Mouse (Mus musculus): Measurements from ENCODE around the gene Plpp3.

Plpp3 gene

DNA sequence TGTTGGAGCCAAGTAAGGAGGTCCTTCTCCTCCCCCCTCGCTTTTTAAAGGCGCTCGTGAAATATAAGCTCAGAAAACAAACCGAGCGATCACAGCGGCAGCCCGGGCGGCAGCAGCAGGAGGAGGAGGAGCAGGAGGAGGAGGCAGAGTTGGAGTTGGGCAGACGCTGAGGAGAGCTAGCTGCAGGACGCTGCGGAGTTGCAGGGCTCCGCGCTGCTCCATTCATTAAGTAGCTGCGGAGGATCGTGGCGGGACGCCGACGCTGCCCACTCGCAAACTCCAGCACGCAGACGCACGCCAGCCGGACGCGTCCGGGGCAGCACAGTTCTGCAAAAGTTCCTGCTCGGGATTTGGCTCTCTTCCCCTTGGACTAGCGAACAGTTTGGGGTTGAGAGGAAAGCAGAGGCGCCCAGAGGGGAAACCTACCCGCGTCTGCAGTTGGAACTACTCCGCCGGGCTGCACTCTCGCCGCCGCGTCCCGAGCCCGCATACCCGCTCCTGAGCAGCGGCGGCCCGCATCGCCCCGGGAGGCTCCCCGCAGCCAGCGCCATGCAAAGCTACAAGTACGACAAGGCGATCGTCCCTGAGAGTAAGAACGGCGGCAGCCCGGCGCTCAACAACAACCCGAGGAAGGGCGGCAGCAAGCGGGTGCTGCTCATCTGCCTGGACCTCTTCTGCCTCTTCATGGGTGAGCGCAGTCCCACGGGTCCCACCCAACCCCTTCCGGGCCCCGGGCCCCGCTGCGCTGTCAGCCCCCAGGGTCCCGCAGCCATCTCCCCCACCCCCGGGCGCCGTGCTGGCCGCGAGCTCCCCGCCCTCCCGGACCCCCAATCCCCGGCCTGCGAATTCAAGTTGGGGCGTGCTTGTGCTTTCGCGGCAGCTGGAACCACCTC lies at the start of gene Plpp3:
TSS of gene Plpp3 (plus strand) at position 72 of the 893 bp plus-strand sequence.
- peak; percentile 52 for DNase-seq

DNA sequence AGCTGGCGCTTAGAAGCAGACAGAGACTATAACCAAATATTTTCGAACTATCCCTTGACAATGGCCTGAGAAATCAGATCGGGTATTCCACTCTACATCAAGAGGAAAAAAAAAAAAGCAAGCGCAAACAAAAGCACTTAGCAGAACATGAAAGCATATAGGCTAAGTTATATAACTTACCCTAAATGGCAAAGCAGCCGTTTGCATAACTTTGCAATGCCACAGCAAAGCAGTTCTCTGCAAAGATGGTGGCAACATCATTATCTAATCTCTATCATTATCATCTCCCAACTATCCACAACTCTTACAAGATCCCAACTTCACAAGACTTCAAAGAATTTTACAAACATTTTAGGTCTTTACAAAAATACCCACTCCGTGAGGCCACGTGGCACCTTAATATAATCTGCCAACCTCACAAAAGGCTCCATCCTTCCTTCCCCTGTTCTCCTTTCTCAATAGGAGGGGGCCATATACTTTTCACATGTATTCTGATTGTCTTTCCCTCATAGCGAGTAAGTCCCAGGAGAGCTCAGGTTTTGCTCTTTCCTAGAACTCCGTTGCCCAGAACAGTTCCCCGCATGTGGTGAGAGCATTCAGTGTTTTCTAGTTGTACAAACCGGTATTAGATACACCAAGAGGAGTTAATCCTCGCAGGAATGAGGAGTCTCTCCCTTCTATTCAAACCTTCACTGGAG lies 49.1 kb upstream of the Plpp3 start:
- DNase-seq = no peak

DNA sequence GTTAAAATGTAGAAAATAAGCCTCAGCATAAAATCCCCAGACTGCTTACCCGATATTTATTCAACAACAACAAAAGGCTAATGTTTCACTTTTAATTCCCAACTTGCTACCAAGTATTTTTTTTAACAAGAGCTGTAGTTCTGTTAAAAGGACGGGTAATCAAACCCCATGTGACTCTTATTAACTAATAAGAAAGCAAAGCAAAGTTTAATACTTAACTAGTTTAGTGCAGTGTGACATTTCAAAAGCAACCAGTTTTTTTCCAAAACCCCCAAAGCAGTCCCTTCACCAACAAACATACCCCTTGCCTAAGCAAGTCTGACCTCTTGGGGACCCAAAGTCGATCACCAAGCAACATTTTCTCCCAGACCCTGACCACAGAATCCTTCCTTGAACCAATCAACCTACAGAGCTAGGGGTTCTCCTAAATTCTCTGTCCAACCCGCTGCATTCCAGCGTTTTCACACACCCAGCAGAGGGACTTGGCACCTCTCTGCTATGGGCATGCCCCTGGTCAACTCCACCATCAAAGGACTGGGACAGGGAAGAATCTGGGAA lies 48.4 kb upstream of the Plpp3 start:
- DNase-seq = no peak

DNA sequence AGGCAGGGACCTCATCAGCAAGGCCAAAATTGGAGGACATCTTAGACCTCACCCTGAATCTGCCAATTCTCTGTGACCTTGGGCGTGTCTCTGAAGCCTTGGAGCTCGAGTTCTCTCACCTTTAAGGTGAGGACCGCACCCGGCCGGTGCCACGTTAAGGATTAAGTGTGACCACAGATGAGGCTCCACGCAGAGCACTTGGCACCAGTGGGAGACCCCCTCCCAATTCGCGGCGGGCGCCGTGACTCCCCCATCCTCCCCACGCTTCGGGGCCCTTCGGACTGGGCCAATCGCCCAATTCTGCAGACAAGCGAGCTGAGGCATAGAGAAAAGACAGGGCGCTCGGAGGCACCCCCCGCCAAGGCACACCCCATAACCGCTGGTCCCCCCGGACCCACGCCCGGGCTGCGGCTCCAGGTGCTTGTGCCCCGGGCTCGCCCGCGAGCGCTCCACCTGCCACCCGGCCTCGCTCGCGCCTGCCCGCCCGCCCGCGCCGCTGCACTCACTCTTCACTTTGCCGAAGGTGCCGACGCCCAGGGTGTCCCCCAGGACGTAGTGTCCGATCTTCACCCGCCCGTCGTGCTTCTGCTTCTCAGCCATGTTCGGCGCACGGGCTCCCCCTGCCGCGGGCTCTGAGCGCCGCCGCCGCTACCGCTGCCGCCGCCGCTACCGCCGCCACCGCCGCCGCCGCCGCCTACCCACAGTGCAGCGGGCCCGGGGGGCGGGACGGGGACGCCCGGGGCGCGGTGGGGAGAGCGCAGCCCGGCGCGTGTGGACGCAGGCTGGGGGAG lies 47.8 kb upstream of the Plpp3 start, which contains the start of gene Prkaa2:
TSS of gene Prkaa2 (minus strand) at position 692 of the 791 bp plus-strand sequence.
- DNase-seq = peak; percentile 67

DNA sequence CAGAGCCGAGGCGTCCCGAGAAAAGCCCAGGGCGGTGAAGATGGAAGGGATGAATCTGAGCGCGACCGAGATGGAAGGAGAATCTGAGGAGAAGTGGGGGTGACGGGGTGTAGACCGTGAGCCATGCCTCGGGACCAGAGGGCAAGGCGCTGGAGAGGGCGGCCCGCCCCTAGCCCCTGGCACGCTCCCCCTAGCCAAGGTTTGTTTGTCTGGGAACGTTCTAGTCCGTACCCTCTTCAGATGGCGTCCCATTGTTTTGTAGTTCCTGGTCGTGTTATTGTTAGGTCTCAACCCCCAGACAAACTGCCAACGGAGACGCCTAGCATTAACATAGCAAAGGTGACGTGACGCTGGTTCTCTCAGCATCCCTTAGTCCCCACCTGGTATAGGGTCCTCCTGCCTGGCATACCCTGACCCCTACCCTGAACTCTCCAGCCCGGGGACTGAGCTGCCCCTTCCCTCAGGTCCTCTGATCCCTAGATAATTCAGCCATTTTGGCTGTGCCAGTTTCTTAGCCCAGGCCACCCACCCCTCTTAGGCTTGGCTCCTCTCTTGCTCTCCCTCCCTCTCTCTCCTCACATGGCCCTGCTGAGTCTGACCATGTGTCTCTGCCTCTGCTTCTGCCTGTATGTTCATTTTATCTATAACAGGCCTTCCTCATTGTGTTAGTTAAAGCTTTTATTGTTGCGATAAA lies 47.0 kb upstream of the Plpp3 start:
- DNase-seq = no peak

DNA sequence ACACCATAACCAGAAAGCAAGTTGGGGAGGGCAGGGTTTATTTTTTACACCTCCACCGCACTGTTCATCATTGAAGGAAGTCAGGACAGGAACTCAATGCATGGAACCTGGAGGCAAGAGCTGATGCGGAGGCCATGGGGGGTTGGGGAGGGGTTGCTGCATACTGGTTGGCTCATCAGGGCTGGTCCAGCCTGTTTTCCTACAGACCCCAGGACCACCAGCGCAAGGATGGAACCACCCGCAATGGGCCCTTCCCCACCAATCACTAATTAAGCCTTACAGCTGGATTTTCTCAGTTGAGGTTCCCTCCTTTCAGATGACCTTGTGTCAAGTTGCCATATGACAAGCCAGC lies 46.5 kb upstream of the Plpp3 start:
- DNase-seq = no peak

DNA sequence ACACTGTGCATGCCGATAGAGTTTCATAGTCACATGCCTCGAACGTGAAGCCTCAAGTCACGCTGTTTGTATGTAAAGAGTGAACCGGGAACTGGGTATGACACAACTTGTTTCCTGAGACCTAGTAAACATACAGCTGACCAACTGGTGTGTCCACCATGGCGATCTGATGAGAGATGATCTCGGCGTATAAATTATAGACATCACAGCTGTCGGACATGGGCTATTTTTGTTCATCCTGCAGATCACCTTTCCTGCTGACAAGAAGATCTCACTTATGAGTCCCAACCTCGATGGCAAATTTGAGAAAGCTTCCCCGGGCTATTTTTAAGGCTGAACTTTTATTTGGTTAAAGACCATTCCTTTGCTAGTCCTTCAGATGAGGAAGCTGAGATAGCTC lies 45.4 kb upstream of the Plpp3 start:
- no peak for DNase-seq

DNA sequence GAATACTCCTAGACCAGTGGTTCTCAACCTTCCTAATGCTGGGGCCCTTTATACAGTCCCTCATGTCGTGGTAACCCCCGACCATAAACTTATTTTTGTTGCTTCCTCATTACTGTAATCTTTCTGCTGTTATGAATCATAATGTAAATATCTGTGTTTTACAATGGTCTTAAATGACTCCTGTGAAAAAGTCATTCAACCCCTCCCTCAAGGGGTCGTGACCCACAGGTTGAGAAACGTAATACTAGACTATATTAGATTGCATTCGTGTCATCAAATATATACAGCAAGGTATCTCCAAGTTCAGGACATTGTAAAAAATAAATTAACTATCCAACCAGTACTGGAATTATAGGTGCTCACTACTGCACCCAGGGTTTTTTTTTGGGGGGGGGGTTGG lies 44.1 kb upstream of the Plpp3 start:
- DNase-seq = no peak

DNA sequence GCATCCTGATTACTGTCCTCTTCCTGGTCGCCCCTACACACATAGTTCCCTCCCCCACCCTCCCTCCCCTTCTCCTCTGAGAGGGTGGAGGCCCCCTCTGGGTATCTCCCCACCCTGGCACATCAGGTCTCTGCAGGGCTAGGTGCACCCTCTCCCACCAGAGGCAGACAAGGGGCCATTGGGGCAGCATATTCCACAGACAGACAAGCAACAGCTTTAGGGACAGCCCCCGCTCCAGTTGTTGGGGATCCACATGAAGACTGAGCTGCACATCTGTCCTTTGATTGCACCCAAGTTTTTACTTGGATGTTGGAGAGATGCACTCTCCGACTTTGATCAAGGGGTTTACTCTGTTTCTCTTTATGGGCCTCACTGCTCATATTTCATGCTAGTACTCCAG lies 43.7 kb upstream of the Plpp3 start:
- no peak for DNase-seq

DNA sequence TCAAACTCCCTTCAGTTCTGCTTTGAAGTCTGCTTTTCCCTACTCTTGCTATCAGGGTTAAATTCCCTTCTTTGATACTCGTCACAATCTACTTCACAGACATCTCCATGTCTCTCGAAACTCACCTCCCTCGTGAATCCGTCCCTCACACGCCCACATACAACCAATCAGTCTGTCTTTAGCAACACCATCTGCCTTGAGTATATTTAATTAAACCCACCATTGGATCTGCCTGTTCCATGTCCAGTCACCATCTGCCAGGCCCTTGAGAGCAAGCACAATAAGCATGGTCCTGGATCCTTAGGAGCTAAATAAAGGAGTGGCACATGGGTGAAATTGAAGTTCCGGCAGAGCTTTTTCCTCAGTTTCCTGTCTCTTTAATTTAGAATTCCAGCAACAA lies 36.1 kb upstream of the Plpp3 start:
- DNase-seq = no peak

DNA sequence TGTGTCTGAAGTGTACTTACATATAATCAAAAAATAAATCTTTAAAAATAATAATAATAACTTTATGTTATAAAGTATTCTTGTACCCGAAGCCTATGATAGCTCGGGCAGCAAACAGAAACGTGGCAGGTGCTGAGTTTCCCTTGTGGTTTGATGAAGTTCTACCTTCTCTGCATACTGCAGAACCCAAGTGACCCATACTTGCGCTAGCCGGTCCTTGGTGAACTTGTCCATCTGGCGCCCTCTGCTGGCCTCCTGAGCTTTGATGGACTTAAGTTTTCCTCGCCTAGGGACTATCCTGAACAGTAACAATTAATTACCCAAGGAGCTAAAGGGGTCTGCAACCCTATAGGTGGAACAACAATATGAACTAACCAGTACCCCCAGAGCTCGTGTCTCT lies 34.7 kb upstream of the Plpp3 start:
- DNase-seq = peak; percentile 33

DNA sequence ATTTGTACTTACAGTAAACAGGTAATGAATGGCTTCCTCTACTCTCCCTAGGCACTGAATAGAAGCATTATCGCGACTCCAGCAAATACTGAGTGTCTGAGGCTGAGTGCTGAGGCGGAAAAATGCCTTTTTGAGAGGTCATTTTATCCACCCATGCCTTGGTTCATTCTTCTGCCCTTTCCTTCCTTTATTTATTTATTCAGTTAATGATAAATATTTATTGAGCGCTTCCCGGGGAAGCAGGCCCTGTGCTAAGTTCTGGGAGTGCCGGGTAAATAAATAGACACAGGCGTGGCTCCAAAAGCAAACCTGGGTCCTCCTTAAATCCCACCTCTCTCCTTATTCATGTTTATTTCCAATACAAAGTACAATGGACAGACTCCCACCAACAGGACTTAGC lies 27.9 kb upstream of the Plpp3 start:
- DNase-seq = no peak

DNA sequence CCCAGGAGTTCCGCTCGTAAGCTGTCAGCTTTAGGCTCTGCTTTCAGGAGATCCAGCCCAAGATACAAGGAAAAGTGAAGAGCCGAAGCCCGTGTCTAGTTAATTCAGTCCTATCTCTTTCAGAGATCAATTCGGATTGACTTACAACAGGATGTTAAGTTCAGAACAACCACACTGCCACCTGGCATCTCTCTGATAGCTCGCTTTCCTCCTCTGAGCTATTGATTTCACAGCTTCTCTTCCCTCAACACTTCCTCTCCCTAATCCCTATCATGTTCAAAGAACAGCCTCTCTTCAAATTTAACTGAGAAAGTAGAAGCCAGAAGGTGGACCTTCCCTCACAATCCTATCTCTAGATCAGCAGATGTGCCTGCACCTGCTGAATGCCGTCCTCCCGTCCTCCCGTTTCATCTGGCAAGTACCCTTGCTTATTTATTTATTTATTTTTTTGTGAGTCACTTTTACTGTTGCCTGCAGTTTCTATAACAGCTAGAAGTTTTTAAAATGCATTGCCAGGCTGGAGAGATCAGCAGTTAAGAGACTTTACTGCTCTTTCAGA lies 25.3 kb upstream of the Plpp3 start:
- DNase-seq = peak; percentile 40

DNA sequence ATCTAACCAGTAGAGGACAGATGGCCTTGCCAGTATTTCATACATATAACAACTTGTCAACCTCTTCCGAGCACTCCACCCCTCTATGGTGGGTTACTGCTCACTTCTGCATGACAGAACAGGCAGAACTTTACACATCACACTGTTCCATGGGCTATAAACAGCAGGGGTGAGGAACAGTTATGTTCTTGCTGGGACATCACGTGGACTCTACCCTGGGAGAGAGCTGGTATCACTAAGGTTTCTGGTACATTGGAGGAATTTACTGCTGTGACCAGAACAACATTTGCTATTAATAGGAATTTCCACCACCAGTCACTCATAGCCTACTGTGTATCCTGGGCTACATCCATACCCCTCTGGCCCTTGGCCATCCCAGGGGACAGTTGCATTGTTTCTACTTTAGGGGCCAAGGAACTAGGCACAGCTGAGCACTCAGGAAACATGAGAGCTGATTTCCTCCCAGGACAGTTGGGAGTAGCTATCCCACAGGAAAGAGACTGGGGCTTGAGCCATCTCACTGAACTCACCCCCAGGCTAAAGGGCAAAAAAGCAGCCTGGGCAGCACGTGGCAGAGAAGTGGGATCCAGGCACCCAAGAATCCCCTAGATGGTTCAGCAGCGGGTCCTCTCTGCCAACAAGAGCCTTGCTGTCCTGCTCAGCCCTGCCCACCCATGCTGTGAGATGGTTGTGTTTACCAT lies 23.6 kb upstream of the Plpp3 start:
- no peak for DNase-seq

DNA sequence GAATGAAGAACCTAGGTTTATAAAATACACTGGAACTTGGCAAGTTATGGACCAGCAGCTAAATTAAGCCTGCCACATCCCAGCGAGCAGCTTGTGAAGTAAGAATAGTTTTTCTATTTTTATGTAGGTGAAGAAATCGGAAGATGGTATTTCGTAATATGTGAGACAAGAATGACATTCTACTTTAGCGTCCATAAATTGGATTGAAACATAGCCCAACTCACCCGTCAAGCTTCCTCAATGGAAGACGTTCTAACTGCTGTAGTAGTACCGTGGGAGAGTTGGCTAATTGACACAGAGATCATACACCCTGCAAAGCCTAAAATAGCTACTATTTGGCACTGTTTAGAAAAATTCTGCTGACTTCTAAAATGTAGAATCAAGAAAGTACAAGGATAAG lies 7.7 kb upstream of the Plpp3 start:
- no peak for DNase-seq

DNA sequence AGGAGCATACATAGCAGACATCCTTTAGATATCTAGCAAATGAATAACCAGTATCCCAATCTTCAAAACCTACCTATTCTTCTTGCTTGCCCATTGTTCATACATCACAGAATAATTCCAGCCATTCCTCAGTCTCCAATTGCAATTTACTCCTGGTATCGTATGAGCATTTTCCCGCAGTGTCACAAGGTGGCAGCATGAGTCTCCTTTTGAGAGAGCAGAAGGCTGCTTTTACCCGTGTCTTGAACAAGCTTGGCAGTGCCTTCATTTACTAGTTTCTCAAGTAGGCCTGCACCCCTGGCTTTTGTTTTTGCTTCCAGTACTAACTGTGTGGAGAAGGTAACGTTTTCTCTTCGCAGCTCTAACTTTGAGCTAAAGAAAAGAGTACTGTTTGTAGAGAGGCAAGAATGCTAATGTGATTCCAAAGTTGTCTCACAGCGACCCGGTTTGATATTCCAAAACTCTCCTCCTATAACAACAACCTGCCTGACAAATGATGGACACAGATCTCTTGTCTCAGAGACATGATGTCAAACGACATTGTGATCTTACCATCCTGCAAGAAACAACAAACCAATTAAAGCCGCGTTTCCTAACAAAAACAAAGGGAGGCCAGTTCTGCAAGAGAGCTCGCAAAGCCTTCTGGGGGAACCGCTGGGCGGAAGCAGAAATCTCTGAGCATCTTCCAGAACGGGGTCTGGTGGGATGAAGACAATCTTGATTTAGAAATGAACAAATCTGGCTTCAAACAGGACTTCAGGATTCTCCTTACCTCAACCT lies 5.0 kb upstream of the Plpp3 start:
- peak; percentile 59 for DNase-seq

DNA sequence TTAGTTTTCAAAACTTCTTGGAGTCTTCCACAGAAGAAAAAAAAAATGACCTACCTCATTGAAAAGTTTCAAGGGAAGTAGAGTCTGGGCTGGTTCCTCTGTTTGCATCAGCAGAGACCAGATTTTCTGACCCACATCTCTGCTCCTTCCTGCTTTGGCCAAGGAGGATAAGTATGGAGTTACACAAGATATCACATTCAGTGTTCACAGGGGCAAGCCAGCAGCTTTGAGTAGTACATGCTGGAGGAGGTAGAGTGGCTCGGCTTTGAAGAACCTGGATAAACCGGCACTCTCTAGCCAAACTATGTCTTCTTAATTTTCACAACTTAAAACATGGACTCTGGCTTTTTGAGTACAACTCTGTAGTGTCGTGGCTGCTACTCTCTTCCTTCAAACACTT lies 3.9 kb upstream of the Plpp3 start:
- no peak for DNase-seq

DNA sequence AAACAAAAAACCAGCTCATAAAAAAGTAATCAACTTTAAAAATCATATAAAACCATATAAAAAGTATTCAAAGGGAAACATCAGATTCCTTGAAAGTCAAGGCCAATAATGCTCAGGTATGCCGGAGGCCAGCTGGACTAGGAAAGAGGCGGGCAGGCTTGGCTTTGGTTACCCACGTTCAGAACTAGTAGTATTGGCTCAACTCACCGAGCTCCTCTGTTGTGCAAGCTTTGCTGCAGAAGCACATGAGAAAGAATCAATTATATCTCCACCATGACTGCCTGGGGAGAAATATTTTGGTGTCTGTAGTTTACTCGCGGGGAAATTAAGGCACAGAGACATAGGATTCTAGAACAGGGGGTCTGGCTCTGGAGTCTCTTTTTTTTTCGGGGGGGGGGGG lies 866 bp upstream of the Plpp3 start:
- DNase-seq = no peak

DNA sequence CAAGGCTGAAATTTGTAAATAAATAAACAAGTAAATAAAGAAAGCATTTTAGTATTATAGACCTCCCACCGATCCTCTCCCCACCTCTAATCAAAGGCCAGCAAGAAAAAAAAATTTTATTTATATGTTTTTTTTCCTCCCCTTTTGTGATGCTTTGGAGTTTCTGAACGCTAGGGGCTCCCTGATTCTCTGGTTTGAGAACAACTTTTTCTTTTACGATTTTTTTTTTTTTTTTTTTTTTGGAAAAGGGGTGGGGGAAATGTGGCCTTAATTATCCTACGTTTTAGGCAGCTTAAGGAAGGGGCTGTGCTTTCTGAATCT lies 232 bp upstream of the Plpp3 start:
- DNase-seq = no peak

DNA sequence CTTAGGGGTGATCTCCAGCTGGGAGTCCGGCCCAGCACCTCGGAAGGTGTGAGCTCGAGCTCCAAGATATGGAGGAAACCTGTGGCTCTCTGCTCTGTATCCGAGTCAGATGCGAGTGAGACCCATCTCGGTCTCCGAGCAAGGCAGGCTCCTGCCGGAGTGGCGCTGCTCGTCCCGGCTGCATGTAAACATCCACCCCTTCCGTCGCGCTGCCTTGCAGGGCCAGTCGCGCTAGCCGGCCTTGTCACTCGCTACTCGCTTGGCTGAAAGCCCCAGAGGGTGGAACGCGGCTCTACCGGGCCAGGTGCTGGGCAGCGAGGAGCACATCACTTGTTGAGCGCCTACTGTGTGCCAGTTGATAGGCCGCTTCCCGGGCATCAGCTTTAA lies 1.0 kb downstream of the Plpp3 start:
- DNase-seq = peak; percentile 74
